Mouse (Mus musculus) neutrophil, adult 5-6 weeks (primary cell): ENCODE data around the gene Il16. TPM values are rescaled to one million over a fixed set of nuclear protein-coding genes. Genes with fewer than 3 reads are reported as not detected.

Experiments used
- ATAC-seq: fragments of 151-379, 151-347 bp; 2 replicates; pipeline ENCODE4 v1.8.0; 2017; ENCODE audit warnings: mild to moderate bottlenecking, moderate TSS enrichment; ENCODE audit not compliant: insufficient number of reproducible peaks, poor library complexity, low FRiP score, severe bottlenecking; ENCODE audit errors: extremely low read depth
- total RNA-seq: library from RNA; stranded (forward); fragments of 200-1000 nt; gene quantifications from 2 replicates; pipeline ENCODE4 v1.2.3, GENCODE M21; 2017

Il16 gene
- total RNA-seq, 1 experiment from 2014 or later = 474 TPM

DNA sequence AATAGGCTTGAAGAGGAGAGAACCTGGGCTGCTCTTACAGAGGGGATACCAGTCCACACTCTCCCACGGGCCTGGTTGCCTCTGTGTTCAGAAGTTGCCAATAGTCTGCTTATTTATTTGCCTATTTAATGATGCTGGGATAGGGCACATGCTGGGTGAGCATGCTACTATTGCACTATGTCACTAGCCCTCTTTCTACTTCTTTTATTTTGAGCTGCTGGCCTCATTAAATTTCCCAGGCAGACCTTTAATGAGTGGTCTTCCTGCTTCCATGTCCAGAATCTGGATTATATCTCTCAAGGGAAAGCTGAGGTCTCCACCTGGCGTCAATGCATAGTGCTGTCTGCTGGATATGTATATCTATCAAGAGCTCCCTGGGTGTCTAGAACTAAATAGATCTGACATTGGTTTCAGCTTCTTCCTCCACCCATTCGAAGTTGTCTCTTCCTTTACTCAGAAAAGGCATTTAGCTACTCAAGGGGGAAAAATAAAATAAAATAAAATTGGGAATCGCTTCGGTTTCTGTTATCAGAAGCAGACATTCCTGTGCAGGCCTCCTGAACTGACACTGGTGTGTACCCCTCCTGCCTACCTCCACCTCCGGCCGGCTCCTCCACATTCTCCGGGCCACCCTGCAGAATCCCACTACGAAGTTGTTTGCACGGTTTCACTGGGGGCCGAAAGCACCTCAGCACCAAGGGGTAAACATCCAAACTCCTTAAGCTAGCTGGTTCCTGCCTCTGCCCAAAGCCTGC is 114.3 kb downstream of the Il16 start:
- ATAC-seq = no peak; the same call in 1 of the 2 replicates

DNA sequence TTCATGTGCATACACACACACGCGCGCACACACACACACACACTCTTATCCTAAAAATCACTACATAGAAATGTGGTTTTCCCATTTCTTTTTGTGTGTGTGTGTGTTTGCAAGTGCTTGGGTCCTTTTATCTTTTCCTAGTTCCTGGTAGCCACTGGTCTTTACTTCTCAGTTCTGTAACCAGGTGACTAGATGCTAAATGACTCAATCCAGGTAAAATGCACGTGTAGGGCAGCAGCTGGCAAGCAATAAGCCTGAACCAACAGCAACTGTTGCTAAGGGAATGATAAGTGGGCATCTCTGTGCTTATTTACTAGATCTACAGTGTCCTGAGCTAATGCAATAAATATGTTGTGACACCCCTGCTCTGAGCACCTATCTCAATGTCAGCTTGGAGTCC is 118.2 kb downstream of the Il16 start:
- ATAC-seq = no peak

DNA sequence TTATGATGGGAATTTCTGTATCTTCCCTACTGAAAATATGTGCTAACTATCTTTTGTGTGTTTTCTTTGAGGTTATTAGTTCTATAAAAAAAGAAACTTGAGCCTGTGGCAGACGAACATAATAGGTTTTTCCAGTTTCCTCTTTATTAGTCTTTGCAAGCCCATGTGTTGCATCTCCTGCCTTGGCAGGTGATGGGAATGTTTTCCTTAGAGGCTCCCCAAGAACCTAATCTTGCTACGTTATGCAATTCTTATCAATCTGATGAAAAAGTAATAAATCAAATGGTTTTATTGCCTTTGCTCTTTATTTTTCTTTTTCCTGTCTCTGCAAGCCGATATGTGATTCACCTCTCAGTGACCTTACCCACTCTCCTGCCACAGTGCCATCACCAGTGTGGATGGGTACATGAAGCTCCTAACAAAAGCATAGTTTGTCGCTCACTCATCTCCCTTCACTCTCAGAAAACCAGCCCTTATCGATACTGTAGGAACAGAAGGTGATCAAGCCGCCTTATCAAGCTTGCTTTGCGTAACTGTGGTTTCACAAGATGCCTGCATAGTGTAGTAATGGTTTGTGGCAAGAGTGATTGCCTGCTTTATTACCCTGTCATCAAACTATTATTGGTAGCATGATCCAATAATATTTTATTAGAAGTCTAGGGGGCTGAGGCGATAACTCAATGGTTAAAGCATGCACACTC is 118.8 kb downstream of the Il16 start:
- no peak for ATAC-seq

DNA sequence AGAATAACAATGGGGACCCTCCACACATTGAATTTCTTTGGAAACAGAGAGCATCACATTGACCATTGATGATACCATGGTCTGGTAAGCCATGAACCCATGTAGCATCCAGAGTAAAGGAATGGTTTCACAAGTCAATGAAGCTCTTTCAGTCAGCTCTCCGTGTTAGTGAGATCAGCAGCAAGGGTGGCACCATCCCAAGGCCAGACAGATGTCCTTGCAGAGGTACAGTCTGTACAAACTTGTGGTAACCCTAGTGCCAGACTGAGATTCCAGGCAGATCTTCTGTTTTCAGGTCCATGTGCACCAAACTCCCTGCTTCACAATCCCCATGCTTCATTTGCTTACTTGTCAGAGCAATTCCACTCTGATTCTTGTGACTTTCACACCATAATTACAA is 121.5 kb downstream of the Il16 start:
- no peak for ATAC-seq

DNA sequence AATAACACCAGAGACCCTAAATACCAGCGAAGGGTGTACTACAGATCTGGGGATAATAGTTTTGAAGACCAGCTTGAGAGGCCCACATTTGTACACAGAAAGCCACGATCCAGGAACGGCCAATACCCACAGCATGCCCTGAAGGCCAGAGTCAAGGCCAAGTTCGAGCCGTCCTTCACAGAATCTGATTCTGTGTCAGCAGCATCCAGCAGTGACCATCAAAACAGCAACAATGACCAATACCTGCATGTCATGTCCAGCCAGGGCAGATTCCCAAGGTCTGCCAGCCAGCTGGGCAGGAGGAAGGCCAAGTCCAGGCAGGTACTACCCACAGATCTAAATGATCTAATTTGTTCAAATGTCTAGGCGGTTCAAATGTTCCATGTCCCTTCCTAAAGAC is 122.9 kb downstream of the Il16 start:
- no peak for ATAC-seq

DNA sequence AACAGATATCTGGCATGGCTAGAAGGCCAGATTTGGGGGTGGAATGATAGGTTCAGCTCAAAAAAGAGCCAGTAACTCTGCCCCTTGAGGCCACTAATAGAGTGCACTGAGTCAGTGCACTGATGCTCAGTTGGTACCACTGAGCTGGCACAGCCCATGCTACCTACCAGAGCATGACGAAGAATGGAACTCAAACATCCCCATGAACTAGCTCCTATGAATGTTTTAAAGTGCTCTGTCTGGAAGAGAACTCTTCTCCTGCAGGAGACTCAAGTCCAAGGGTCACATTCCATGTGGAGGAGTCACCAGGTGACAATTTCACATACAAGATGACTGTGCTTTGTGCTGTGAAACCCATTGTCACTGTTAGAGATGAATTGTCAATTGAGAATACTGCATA is 126.8 kb downstream of the Il16 start:
- ATAC-seq = no peak

DNA sequence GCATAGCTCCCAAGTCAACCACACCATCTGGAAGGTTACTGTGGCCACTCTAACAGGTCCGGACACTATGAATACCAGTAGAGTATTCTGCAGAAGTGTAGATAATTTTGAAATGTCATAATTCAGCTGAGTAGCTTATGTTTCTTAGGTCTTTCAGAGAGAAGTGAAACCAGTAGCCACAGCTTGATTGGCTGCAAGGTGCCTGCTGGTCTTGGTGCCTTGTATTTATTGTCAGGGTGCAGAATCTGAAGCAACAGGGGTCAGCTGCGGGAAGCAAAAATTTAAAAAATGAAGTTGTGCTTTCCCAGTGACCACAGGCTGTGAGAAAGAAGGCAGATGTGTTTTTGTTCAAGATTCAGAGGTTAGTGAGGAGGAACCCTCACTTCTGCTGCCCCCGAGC is 129.3 kb downstream of the Il16 start:
- peak; percentile 53; the same call in 1 of the 2 replicates for ATAC-seq

DNA sequence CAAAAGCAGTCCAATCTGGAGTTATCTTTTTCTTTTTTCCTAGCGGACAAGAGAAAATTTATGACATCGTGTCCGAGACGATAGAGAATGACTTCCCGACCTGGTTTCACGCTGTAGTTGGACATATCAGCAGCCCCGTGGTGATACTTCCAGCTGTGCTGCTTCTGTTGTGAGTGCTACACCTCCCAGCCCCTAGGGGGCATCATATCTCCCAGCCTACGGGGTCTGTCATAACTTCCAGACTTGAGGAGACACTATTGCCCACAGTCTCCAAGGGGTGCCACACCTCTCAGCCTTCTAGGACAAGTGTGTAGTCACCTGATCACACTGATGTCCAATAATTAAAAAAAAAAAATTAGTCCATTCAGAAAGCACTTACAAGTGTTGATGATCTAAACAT is 129.7 kb downstream of the Il16 start:
- ATAC-seq = peak; percentile 48; the same call in 1 of the 2 replicates

DNA sequence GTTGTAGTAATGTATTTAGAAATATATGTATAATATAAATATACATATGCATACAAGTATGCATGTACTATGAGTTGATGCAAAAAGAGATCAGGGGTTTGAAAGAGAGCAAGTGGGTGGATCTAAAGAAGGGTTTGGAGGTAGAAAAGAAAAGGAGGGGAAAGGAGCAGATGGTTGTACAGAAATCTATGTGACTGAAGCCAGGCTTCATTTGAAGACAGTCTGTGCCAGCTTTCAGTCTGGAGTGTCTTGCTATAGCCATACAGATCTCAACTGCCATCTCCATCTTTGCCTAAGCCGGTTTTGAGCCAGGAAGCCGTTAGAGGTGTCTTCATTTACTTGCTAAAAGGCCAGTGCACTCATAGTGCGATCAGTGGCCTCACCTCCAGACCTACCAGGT is 130.3 kb downstream of the Il16 start:
- no peak for ATAC-seq

DNA sequence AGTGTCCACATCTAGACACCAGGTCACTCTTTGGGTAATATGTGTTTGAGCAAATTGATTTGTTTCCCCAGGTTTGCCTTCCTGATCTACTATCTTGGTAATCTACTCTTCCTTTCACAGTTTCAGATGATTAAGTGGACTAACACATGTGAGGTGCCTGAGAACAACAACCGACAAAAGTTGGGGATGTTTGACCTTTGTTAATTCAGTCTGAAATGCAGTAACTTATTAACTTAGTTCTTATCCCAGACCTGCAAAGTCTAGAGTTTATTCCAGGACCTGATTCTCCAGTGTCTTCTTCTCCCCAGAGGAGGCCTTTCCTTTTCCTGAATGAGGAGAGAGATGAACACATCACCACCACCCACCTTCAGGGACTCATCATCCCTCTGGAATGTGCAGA is 133.6 kb downstream of the Il16 start:
- ATAC-seq = no peak

DNA sequence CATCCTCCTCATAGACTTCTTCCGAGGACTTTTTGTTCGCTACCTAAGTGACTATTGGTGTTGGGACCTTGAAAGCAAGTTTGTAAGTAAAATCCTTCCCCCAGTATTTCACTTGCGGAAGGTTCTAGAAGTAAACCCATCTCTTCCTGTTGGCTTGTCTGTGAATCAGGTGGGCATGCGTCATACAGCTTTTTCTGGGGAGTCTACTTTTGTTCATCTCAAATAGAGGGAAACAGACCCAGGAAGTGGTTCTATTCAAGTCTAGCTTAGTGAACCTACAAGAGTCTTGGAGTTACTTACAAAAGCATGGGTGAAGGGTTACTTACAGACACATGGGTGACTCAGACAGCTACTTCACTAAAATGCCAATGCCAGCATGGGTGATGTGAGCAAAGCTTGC is 135.6 kb downstream of the Il16 start:
- peak; percentile 30; the same call in 1 of the 2 replicates for ATAC-seq

DNA sequence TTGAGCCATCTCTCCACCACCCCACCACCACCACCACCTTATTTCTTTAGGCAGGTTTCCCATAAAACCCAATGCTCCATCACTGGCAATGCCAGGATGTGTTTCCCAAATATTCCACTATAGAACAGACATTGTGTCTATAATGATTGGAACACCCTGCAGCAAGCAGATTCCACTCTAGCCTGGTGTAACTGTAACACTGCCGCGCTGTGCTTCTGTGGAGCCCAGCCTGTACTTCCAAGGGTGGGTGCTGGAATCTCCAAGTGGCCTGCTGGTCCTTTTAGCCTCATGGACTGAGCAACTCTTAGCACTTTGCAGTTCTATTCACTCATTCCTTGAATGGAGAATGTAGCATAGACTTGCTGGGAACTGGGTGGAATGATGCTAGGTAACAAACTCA is 138.7 kb downstream of the Il16 start:
- ATAC-seq = no peak

DNA sequence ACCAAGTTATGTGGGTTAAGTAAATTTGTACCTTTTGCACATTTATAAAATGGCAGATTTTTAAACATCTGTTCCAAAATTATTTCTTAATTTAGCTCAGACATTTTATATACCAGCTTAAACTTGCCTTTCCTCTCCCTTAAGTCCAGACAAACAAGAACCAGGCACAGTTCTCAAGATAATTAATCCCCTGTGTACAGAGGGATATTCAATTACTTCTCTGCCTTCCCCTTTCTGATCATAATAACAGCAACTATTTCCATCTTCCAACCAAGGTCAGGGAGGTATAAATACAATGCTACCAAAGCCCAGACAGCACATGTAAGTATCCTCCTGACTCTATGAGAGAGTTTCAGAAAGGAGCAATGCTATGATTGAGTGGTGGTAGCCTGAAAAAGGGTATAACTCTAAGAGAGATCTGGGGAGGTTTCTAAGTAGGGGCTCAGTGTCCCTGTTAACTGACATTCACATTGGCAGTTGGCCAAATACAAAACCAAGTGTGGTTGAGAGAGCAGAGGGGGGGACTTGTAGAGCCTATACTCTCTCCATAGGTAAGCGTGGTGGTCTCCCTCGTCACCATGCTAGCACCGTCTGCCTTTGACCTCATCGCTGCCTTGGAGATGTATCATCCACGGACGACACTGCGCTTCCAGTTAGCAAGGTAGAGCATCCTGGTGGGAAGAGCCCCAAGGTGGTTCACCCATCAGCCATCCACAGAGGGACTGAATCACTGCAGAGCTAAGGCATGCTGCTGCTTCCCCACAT is 141.2 kb downstream of the Il16 start:
- no peak for ATAC-seq

DNA sequence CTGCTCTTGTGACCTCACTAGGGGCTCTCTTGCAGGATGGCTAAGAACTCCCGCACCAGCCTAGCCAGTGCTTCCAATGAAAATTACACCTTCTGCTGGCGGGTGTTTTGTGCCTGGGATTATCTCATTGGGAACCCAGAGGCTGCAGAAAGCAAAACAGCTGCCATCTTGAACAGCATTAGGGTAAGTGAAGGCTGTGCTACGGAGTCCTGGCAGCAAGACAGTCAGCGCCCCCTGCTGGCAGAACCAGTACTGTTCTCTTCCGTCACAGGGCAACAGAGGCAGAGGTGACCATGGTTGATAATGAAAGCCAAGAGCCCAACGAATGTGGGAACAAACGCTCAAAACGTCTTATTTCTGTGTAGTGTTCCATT is 145.6 kb downstream of the Il16 start:
- peak; percentile 70; the same call in 1 of the 2 replicates for ATAC-seq

DNA sequence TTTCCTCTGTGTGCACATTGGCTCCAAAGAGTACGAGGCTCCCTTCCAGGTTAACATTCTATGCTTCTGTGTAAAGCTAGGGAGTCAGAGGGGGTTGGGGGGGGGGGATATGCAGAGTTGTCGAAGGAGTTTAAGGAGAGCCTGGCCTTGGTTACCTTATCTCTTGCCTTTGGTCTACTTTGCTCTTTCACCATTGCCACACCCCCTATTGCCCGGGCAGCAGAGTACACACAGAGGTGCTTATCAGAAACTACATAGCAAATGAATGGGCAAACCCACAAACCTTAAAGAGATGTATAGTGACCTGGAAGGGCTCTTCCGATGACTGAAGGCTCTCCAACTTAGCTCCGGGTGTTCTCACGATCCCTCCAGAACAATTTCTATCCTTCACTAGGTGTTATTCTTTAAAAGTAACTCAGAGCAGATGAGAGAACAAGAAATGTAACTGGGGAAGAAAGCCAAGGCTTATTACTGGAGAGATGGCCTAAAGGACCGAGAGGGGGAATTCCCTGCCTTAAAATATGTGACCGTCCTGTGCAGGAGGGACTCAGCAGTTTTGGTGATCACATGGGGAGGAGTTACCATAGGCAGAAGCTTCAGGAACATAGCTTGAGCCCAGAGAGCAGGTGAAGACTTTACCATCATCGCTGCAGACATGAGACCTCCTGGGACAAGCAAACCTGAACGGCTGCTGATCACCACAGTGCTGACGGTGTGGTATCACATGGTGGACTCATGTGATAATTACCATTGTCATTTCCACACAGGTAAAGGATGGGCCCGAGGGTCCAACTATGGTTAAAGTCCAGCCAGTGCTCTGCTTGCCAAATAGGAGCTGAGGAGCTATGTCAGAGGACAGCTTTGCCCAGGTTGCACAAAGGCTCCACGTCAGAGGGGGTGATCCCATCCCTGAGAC is 146.3 kb downstream of the Il16 start:
- no peak for ATAC-seq

DNA sequence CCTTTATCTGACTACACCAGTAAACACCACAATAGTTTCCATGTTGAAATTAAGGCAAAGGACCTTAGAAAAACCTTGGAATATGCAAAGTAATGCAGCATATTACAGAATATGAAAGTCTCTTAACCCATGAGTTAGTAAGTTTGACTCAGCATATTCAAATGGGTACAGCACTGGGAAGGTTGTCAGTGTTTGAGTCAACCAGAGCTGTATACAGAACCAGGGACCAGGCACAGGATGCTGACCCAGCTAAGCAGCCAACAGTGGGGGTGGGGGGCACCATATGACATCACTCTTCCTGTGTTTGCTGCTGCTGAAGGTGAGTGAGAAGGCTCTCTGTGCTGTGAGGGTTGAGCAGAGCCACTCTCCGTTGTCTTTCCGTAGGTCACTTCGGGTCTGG is 148.5 kb downstream of the Il16 start:
- ATAC-seq = no peak

DNA sequence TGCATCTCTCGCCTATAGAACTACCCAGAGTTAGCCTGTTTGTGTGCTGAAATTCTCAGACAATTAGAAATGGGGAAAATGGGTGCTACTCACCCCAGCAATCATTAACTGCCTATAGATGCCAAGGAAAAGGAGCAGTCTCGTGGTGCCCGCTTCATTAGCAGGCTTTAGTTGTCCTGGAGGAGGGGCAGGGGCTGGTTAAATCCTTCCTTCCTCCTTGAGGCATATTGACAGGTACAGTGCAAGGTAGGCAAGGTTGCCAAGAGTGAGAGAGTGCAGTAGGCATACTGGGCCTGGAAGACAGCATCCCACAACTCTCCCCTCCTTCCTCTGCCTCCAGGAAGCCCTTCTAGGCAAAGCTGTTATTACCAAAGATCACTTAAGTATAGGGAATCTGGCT is 151.5 kb downstream of the Il16 start:
- no peak for ATAC-seq
